Comparison of ENCODE assay signal across 8 mouse cellular contexts in genomic region chr1:55027966-55028365, GRCm38 (mm10). TPM values are rescaled to one million over a fixed set of nuclear protein-coding genes. Genes with fewer than 3 reads are reported as not detected.
DNase-seq lines count a peak whose midpoint lies in the region; ATAC-seq and TF ChIP-seq lines count a peak whose summit lies in the region.

No protein-coding gene starts in this region.

- 0 out of 2 replicates have a peak, but pooled peaks cover 1% of the 10 kb centered on the region for H3K36me3 ChIP-seq in heart, embryonic 12.5 days
- peaks cover 0 to 9% of the 10 kb centered on the region in 2 experiments for H3K36me3 ChIP-seq in CH12.LX (replicated peaks in 1 of 2; ENCODE audit: control insufficient read depth in 1 of 2, insufficient read depth in 1 of 2, low read length in 1 of 2)
- peaks cover 23% of the 10 kb centered on the region for H3K36me3 ChIP-seq in hindbrain, embryonic 10.5 days
- no peaks in the 10 kb centered on the region for H3K36me3 ChIP-seq in macrophage (ENCODE audit: inconsistent target)

- DNase-seq in heart, postnatal 36 days: no peak
- DNase-seq in CH12.LX (ENCODE audit: extremely low read depth): peak; percentile 12
- DNase-seq in hindbrain, embryonic 10.5 days (ENCODE audit: low spot score): no peak
- no peak for DNase-seq in frontal cortex, postnatal 36 days (ENCODE audit: low spot score in 2 of 2)
- DNase-seq in urinary bladder, adult 2 months (ENCODE audit: low spot score): no peak
- DNase-seq in right cerebral cortex, postnatal 25 days: no peak

- H3K79me2 ChIP-seq in CH12.LX (replicated peaks; ENCODE audit: control insufficient read depth, extremely low read depth, insufficient read depth, poor library complexity, severe bottlenecking) (peaks cover 41% of the 10 kb centered on the region), macrophage (ENCODE audit: inconsistent target) (peaks cover 42% of the 10 kb centered on the region)

- TF ChIP-seq POLR2A in CH12.LX (IDR thresholded peaks at IDR 0.05; ENCODE audit: low read depth, low read length): no peak

- ATAC-seq in heart, embryonic 12.5 days (ENCODE audit: insufficient number of reproducible peaks, low FRiP score): no peak

- H3K27ac ChIP-seq in heart, embryonic 12.5 days (ENCODE audit: poor library complexity, severe bottlenecking): no peak overlapping the region
- H3K27ac ChIP-seq in CH12.LX (ENCODE audit: insufficient read depth, low read depth) (no peak overlapping the region; the same call in 1 of the 2 replicates), macrophage (peak overlapping the region; percentile 80)
- H3K27ac ChIP-seq in hindbrain, embryonic 10.5 days: peak overlapping the region; percentile 99

- H3K4me2 ChIP-seq in heart, embryonic 12.5 days: peak overlapping the region; percentile 70
- H3K4me2 ChIP-seq in CH12.LX (ENCODE audit: insufficient read depth, low read depth, poor library complexity, severe bottlenecking): peak overlapping the region; percentile 54

- peak overlapping the region; percentile 96 for H3K4me3 ChIP-seq in heart, embryonic 12.5 days
- H3K4me3 ChIP-seq in CH12.LX (replicated peaks in 1 of 3; ENCODE audit: low read depth in 2 of 3, low read length in 2 of 3, poor library complexity in 1 of 3): peak overlapping the region; percentile 54 to 92 (median 61)
- H3K4me3 ChIP-seq in hindbrain, embryonic 10.5 days: peak overlapping the region; percentile 93
- peak overlapping the region; percentile 95 for H3K4me3 ChIP-seq in macrophage (ENCODE audit: inconsistent target)

- no peak for TF ChIP-seq RAD21 in CH12.LX (IDR thresholded peaks at IDR 0.05; ENCODE audit: low read depth, low read length)

- no peaks in the 10 kb centered on the region for H3K27me3 ChIP-seq in heart, embryonic 12.5 days (replicated peaks)
- no peaks in the 10 kb centered on the region for H3K27me3 ChIP-seq in CH12.LX (replicated peaks)
- H3K27me3 ChIP-seq in hindbrain, embryonic 10.5 days (ENCODE audit: insufficient read depth, poor library complexity, severe bottlenecking): no peaks in the 10 kb centered on the region

- no peaks in the 10 kb centered on the region for H3K9me3 ChIP-seq in heart, embryonic 12.5 days (replicated peaks)
- H3K9me3 ChIP-seq in CH12.LX (replicated peaks; ENCODE audit: low read length): no peaks in the 10 kb centered on the region
- no peaks in the 10 kb centered on the region for H3K9me3 ChIP-seq in hindbrain, embryonic 10.5 days

- in situ Hi-C loops in CH12.LX (cut with MboI; ENCODE audit: low pct_ligation_motif_present, low pct_unique_long_range_greater_than_20kb, low sequenced_read_pairs): no loop called here

- no peak for TF ChIP-seq CTCF in CH12.LX (conservative IDR thresholded peaks at IDR 0.05 in 1 of 2, IDR thresholded peaks at IDR 0.05 in 1 of 2; ENCODE audit: low read depth in 2 of 2, low read length in 2 of 2)

- intact Hi-C loops in heart, postnatal 36 days (cut with DNase I): loop anchor here (1.0 to 5.0 kb wide), 3 partner anchors 23 to 104 kb away; partner anchors contain the start of genes Hspd1, Hspe1 and Mob4

- 98% methylated on average over 1 of the region's 1 CpGs for WGBS in heart, embryonic 12.5 days
- 85% methylated on average over 1 of the region's 1 CpGs for WGBS in hindbrain, embryonic 10.5 days
- WGBS in macrophage (ENCODE audit: missing documents): 64% methylated on average over 1 of the region's 1 CpGs

- dilution Hi-C loops in CH12.LX (cut with MboI; ENCODE audit: extremely low pct_ligation_motif_present, extremely low pct_unique_long_range_greater_than_20kb, low sequenced_read_pairs): no loop called here

- TF ChIP-seq EP300 in CH12.LX (IDR thresholded peaks at IDR 0.05; ENCODE audit: low read length): no peak

- H3K4me1 ChIP-seq in heart, embryonic 12.5 days (replicated peaks): peaks cover 11% of the 10 kb centered on the region
- H3K4me1 ChIP-seq in CH12.LX (ENCODE audit: control insufficient read depth in 1 of 2, insufficient read depth in 2 of 2): peaks cover 5 to 37% of the 10 kb centered on the region in 2 experiments
- peaks cover 11% of the 10 kb centered on the region for H3K4me1 ChIP-seq in hindbrain, embryonic 10.5 days (replicated peaks)

- peak overlapping the region; percentile 99; the same call in 1 of the 2 replicates for H3K9ac ChIP-seq in heart, embryonic 12.5 days
- peak overlapping the region; percentile 54; the same call in 1 of the 2 replicates for H3K9ac ChIP-seq in CH12.LX (ENCODE audit: insufficient read depth, low read depth)

TF ChIP-seq in CH12.LX, 34 proteins besides CTCF, POLR2A, EP300 and RAD21:
- TF ChIP-seq ZKSCAN1 (IDR thresholded peaks at IDR 0.05; ENCODE audit: borderline replicate concordance, low read depth, low read length) (no peak), JUN (IDR thresholded peaks at IDR 0.05; ENCODE audit: insufficient read depth, low read depth, low read length) (no peak), ZMIZ1 (IDR thresholded peaks at IDR 0.05; ENCODE audit: low read depth, low read length) (no peak), MYC (IDR thresholded peaks at IDR 0.05; ENCODE audit: low read depth, low read length) (no peak), UBTF (IDR thresholded peaks at IDR 0.05; ENCODE audit: low read depth, low read length) (no peak), PAX5 (IDR thresholded peaks at IDR 0.05; ENCODE audit: low read length) (no peak), ZNF384 (IDR thresholded peaks at IDR 0.05; ENCODE audit: low read depth, low read length) (no peak), USF2 (conservative IDR thresholded peaks at IDR 0.05; ENCODE audit: low read depth, low read length) (no peak), MAFK (IDR thresholded peaks at IDR 0.05; ENCODE audit: insufficient replicate concordance, low read length) (no peak), JUND (conservative IDR thresholded peaks at IDR 0.05; ENCODE audit: low read depth, low read length) (no peak), USF1 (IDR thresholded peaks at IDR 0.05; ENCODE audit: low read depth, low read length) (no peak), IRF4 (IDR thresholded peaks at IDR 0.05; ENCODE audit: low read depth, low read length) (no peak)

RNA-seq across cellular contexts. Expression of gene Sf3b1, which starts 0.7 kb away (rescaled TPM):
- polyA plus RNA-seq in heart, embryonic 12.5 days (2016; fragmentation: Nextera tagmentation; extraction: Ambion mirVana): 208 and 217 TPM in 2 replicates
- 10 to 100 TPM; 76.4 to 83.0 TPM for total RNA-seq in heart, postnatal 36 days (2021)
- 109 and 120 TPM in 2 replicates for total RNA-seq in CH12.LX (2012; rRNA removed)
- 186 and 246 TPM in 2 replicates for total RNA-seq in CH12.LX (2014; rRNA removed)
- polyA plus RNA-seq in CH12.LX (2012; ENCODE audit: insufficient read length, low read depth): 133 and 162 TPM in 2 replicates
- 206 and 272 TPM in 2 replicates for polyA plus RNA-seq in hindbrain, embryonic 10.5 days (2016; fragmentation: Nextera tagmentation; extraction: Ambion mirVana)
- total RNA-seq in macrophage (2018; cell fraction: chromatin; rRNA removed): 1,000 to 10,000 TPM in 13 of 26 experiments, 100 to 1,000 TPM in 13; 672 to 1,951 (median 996) TPM
- total RNA-seq in macrophage (2018; cell fraction: cytosol; rRNA removed): 100 to 1,000 TPM in 9 of 26 experiments, 10 to 100 TPM in 17; 63.3 to 131 (median 87.3) TPM
- 100 to 1,000 TPM; 241 to 834 (median 475) TPM for total RNA-seq in macrophage (2018; cell fraction: nucleus; rRNA removed)
- polyA plus RNA-seq in macrophage (2018): 84.4 to 101 TPM (median 86.5 TPM) in 3 replicates
- polyA plus RNA-seq in urinary bladder, adult 2 months (2012; rRNA removed): 156 and 180 TPM in 2 replicates

RNA-seq across cellular contexts. Expression of gene Coq10b, which starts 24.6 kb away (rescaled TPM):
- 23.1 and 25.3 TPM in 2 replicates for polyA plus RNA-seq in heart, embryonic 12.5 days (2016; fragmentation: Nextera tagmentation; extraction: Ambion mirVana)
- 10 to 100 TPM; 38.0 to 76.2 TPM for total RNA-seq in heart, postnatal 36 days (2021)
- total RNA-seq in CH12.LX (2012; rRNA removed) (3.0 and 7.0 TPM in 2 replicates), CH12.LX (2014; rRNA removed) (14.4 and 15.5 TPM in 2 replicates)
- polyA plus RNA-seq in CH12.LX (2012; ENCODE audit: insufficient read length, low read depth) (6.2 and 7.0 TPM in 2 replicates), macrophage (2018) (15.3 to 21.2 TPM (median 15.4 TPM) in 3 replicates)
- 26.4 and 29.3 TPM in 2 replicates for polyA plus RNA-seq in hindbrain, embryonic 10.5 days (2016; fragmentation: Nextera tagmentation; extraction: Ambion mirVana)
- 100 to 1,000 TPM in 5 of 26 experiments, 10 to 100 TPM in 21; 16.5 to 228 (median 53.0) TPM for total RNA-seq in macrophage (2018; cell fraction: chromatin; rRNA removed)
- total RNA-seq in macrophage (2018; cell fraction: cytosol; rRNA removed): 10 to 100 TPM; 17.3 to 73.9 (median 25.2) TPM
- total RNA-seq in macrophage (2018; cell fraction: nucleus; rRNA removed): 100 to 1,000 TPM in 5 of 26 experiments, 10 to 100 TPM in 21; 21.2 to 148 (median 48.1) TPM
- polyA plus RNA-seq in urinary bladder, adult 2 months (2012; rRNA removed): 63.1 and 78.4 TPM in 2 replicates

RNA-seq across cellular contexts. Expression of gene Hspe1, which starts 60.0 kb away (rescaled TPM):
- 427 and 428 TPM in 2 replicates for polyA plus RNA-seq in heart, embryonic 12.5 days (2016; fragmentation: Nextera tagmentation; extraction: Ambion mirVana)
- 100 to 1,000 TPM; 167 to 177 TPM for total RNA-seq in heart, postnatal 36 days (2021)
- 479 and 709 TPM in 2 replicates for total RNA-seq in CH12.LX (2012; rRNA removed)
- 667 and 810 TPM in 2 replicates for total RNA-seq in CH12.LX (2014; rRNA removed)
- polyA plus RNA-seq in CH12.LX (2012; ENCODE audit: insufficient read length, low read depth): 728 and 915 TPM in 2 replicates
- polyA plus RNA-seq in hindbrain, embryonic 10.5 days (2016; fragmentation: Nextera tagmentation; extraction: Ambion mirVana): 452 and 562 TPM in 2 replicates
- total RNA-seq in macrophage (2018; cell fraction: chromatin; rRNA removed): 10 to 100 TPM in 13 of 26 experiments, 1 to 10 TPM in 13; 2.4 to 55.2 (median 9.9) TPM
- total RNA-seq in macrophage (2018; cell fraction: cytosol; rRNA removed): 100 to 1,000 TPM; 153 to 311 (median 193) TPM
- 10 to 100 TPM; 18.2 to 90.6 (median 37.6) TPM for total RNA-seq in macrophage (2018; cell fraction: nucleus; rRNA removed)
- polyA plus RNA-seq in macrophage (2018): 207 to 271 TPM (median 256 TPM) in 3 replicates
- 149 and 170 TPM in 2 replicates for polyA plus RNA-seq in urinary bladder, adult 2 months (2012; rRNA removed)

Comparison
In these comparisons a context has a peak if more than half of its experiments do, and no peak if none do; other contexts are left out.
1. H3K27ac ChIP-seq: peak in hindbrain, embryonic 10.5 days (single experiment) and macrophage (single experiment); none in heart, embryonic 12.5 days (single experiment) and CH12.LX (single experiment).
2. Peak in every context shown above with its lines, with median percentiles within 50 percentile points of each other: H3K4me3 ChIP-seq.